Mouse (Mus musculus) cerebellum, adult 2 months (tissue): Measurements from ENCODE around the gene Bcan. TPM values are rescaled to one million over a fixed set of nuclear protein-coding genes. Genes with fewer than 3 reads are reported as not detected.

Source experiments
- DNase-seq, 2 experiments: peaks; one replicate each; pipeline ENCODE4 v3.0.0; 2021
- H3K27ac ChIP-seq: fragments of 200-500 bp; 2 replicates; pipeline ENCODE4 v1.5.1; 2012; ENCODE audit warnings: low read length, control low read depth, inconsistent platforms; ENCODE audit not compliant: insufficient read depth
- H3K27me3 ChIP-seq: fragments of 200-500 bp; 2 replicates; pipeline ENCODE4 v1.6.1; 2012; ENCODE audit warnings: inconsistent platforms, mild to moderate bottlenecking, low read length, moderate library complexity; ENCODE audit not compliant: control insufficient read depth, insufficient read depth
- H3K4me1 ChIP-seq: fragments of 200-500 bp; 2 replicates; pipeline ENCODE4 v1.6.1; 2011; ENCODE audit warnings: low read length; ENCODE audit not compliant: control insufficient read depth, insufficient read depth
- H3K4me3 ChIP-seq: fragments of 200-500 bp; replicated peaks from 2 replicates; pipeline ENCODE3; 2011; ENCODE audit warnings: mild to moderate bottlenecking, low read depth, low read length, control low read depth; ENCODE audit not compliant: insufficient read depth
- CTCF ChIP-seq: fragments of 200-500 bp; IDR thresholded peaks from 2 replicates; pipeline ENCODE4 v1.5.1; 2011; ENCODE audit warnings: low read depth, mild to moderate bottlenecking, control low read depth, low read length, moderate library complexity, borderline replicate concordance; ENCODE audit not compliant: insufficient read depth
- POLR2A ChIP-seq: fragments of 200-500 bp; IDR thresholded peaks from 2 replicates; pipeline ENCODE4 v1.6.1; 2011; ENCODE audit warnings: low read length, control low read depth, borderline replicate concordance; ENCODE audit not compliant: insufficient read depth
- WGBS: fragments of 180-500 bp; shearing (Covaris S2); methylation state at CpG from one replicate; pipeline ENCODE4 v1.1.7; 2018; 5-methylcytosine and 5-hydroxymethylcytosine counted together
- polyA plus RNA-seq: library from polyadenylated mRNA; depleted of rRNA; stranded (reverse); fragments of >200 nt; gene quantifications from 2 replicates; pipeline ENCODE4 v1.2.3, GENCODE M21; 2012

Bcan gene
- polyA plus RNA-seq, 1 experiment, result 400 TPM

GRCm38 (mm10) chr3:87993436-87993835 is 6.6 kb downstream of the Bcan start:
- peaks cover 2% of the 10 kb centered on the region; the same call in 1 of the 2 replicates for H3K27me3 ChIP-seq
- no peak for TF ChIP-seq CTCF
- 26% methylated on average over 5 of the region's 6 CpGs for WGBS
- H3K27ac ChIP-seq, result no peak overlapping the region
- H3K4me3 ChIP-seq, result no peak overlapping the region
- no peaks in the 10 kb centered on the region for H3K4me1 ChIP-seq
- no peak for DNase-seq

GRCm38 (mm10) chr3:87989935-87990334 is 10.1 kb downstream of the Bcan start:
- no peak for DNase-seq
- H3K4me3 ChIP-seq, result no peak overlapping the region
- TF ChIP-seq POLR2A (no peak), CTCF (no peak)
- WGBS, result 52% methylated on average over 10 of the region's 10 CpGs
- no peaks in the 10 kb centered on the region for H3K27me3 ChIP-seq
- no peak overlapping the region for H3K27ac ChIP-seq
- H3K4me1 ChIP-seq, result peaks cover 11% of the 10 kb centered on the region

- TF ChIP-seq CTCF (no peak), POLR2A (no peak)
- Histone ChIP-seq H3K27me3 (no peaks in the 10 kb centered on the region), H3K4me3 (peak overlapping the region; percentile 2), H3K4me1 (peaks cover 11% of the 10 kb centered on the region), H3K27ac (no peak overlapping the region)
- no peak for DNase-seq
- WGBS, result 9% methylated on average over 15 of the region's 15 CpGs
These were observed 12.0 kb downstream of the Bcan start for GRCm38 (mm10) chr3:87988068-87988467.

- no peak for TF ChIP-seq POLR2A
- no peak for TF ChIP-seq CTCF
- no peak for DNase-seq
- WGBS, result 3% methylated on average over 15 of the region's 15 CpGs
- H3K4me3 ChIP-seq, result peak overlapping the region; percentile 21
- no peak overlapping the region for H3K27ac ChIP-seq
- peaks cover 11% of the 10 kb centered on the region for H3K4me1 ChIP-seq
- H3K27me3 ChIP-seq, result no peaks in the 10 kb centered on the region
These were observed 12.4 kb downstream of the Bcan start for GRCm38 (mm10) chr3:87987633-87988032.

- Histone ChIP-seq H3K27me3 (no peaks in the 10 kb centered on the region), H3K27ac (no peak overlapping the region), H3K4me3 (peak overlapping the region; percentile 42), H3K4me1 (peaks cover 11% of the 10 kb centered on the region)
- TF ChIP-seq CTCF, result peak; percentile 89
- TF ChIP-seq POLR2A, result no peak
- peak; percentile 80 to 85 for DNase-seq
- WGBS, result under 1% methylated on average over 17 of the region's 17 CpGs
These were observed 13.2 kb downstream of the Bcan start for GRCm38 (mm10) chr3:87986868-87987267.

- TF ChIP-seq CTCF, result no peak
- TF ChIP-seq POLR2A, result no peak
- H3K27ac ChIP-seq, result no peak overlapping the region
- peaks cover 11% of the 10 kb centered on the region for H3K4me1 ChIP-seq
- no peaks in the 10 kb centered on the region for H3K27me3 ChIP-seq
- WGBS, result 16% methylated on average over 12 of the region's 12 CpGs
- no peak overlapping the region for H3K4me3 ChIP-seq
- no peak for DNase-seq
These were observed 14.3 kb downstream of the Bcan start for GRCm38 (mm10) chr3:87985505-87986320.

- WGBS, result 46% methylated on average over 3 of the region's 3 CpGs
- no peak for DNase-seq
- peaks cover 11% of the 10 kb centered on the region for H3K4me1 ChIP-seq
- H3K4me3 ChIP-seq, result no peak overlapping the region
- H3K27me3 ChIP-seq, result no peaks in the 10 kb centered on the region
- H3K27ac ChIP-seq, result no peak overlapping the region
- TF ChIP-seq POLR2A, result no peak
- no peak for TF ChIP-seq CTCF
These were observed 15.9 kb downstream of the Bcan start for GRCm38 (mm10) chr3:87984094-87984493.

- WGBS, result 58% methylated on average over 6 of the region's 6 CpGs
- Histone ChIP-seq H3K4me1 (peaks cover 11% of the 10 kb centered on the region), H3K27me3 (no peaks in the 10 kb centered on the region), H3K4me3 (no peak overlapping the region), H3K27ac (no peak overlapping the region)
- TF ChIP-seq CTCF (no peak), POLR2A (no peak)
- no peak for DNase-seq
These were observed 16.4 kb downstream of the Bcan start for GRCm38 (mm10) chr3:87983627-87984026.
